Mouse (Mus musculus) heart, adult 2 months (tissue): Measurements from ENCODE around the gene Kcnc3.

ENCODE experiments used
- CTCF ChIP-seq: fragments of 200-600 bp; IDR thresholded peaks from 2 replicates; pipeline ENCODE4 v1.8.1; 2022; ENCODE audit warnings: antibody characterized with exemption, mild to moderate bottlenecking, moderate library complexity
- POLR2A ChIP-seq: fragments of 200-500 bp; IDR thresholded peaks from 2 replicates; pipeline ENCODE4 v1.6.1; 2011; ENCODE audit warnings: mild to moderate bottlenecking, low read depth, low read length, control low read depth; ENCODE audit not compliant: insufficient read depth

DNA sequence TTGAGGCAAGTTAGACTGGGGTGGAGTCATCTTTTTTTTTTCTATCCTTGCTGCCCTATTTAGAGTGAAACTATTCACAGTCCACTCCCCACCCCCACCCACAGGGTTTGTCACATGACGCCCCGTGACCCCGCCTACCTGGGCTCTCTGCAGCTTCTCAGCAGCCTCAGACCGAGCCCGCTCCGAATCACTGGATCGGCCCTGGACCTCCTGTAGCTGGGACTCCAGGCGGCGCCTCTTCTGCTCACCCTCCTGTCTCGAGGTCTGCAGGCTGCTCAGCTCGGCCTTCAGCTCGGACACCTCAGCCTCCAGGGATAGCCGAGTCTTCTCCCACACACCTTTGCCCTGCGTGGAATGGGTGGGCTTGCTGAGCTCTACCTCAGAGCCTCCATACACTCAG lies 34.4 kb downstream of the Kcnc3 start:
- no peak for TF ChIP-seq CTCF
- no peak for TF ChIP-seq POLR2A
